Comparison of ENCODE assay signal across 8 mouse cellular contexts in the genomic region with DNA sequence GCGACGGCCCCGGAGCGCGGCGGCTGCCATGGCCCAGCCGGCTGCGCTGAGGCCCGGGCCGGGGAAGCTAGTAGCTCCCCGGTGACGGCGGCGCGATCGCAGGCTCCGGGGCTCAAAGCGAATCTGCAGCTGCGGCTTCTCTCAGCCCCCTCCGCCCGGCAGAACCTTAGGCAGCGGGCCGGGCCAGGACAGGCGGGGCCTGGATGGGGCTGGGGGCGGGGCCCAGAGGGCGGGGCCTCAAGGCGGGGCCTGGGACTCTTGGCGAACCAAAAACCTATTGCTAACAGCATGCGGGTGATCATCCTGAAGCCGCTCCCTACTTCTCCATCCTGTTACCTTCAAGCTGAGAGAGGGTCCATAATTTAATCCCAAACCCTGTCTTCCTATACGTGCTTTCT. TPM values are rescaled to one million over a fixed set of nuclear protein-coding genes. Genes with fewer than 3 reads are reported as not detected.
DNase-seq lines count a peak whose midpoint lies in the region; ATAC-seq lines count a peak whose summit lies in the region.

A gene (minus strand): TSS at position 239 of the 398 bp plus-strand sequence.

- H3K4me3 ChIP-seq in hindbrain, embryonic 13.5 days, result peak within 1 kb of the TSS; percentile 91

- H3K4me1 ChIP-seq in hindbrain, embryonic 13.5 days (replicated peaks), result peaks cover 29% of the 10 kb centered on the region

- WGBS in hindbrain, embryonic 13.5 days, result 0% methylated on average over 26 of the region's 31 CpGs

- ATAC-seq in hindbrain, embryonic 13.5 days (ENCODE audit: low FRiP score), result peak; percentile 98

- H3K9ac ChIP-seq in hindbrain, embryonic 13.5 days, result peak within 1 kb of the TSS; percentile 98

- no peaks in the 10 kb centered on the region for H3K27me3 ChIP-seq in hindbrain, embryonic 13.5 days

- peak; percentile 82 for DNase-seq in T-cell, adult 2 months (ENCODE audit: low spot score)
- DNase-seq in cerebellum, postnatal 14 days, result peak; percentile 94 to 95
- DNase-seq in frontal cortex, postnatal 14 days (ENCODE audit: low spot score in 2 of 2), result peak; percentile 70 to 76
- peak; percentile 83 to 86 for DNase-seq in layer of hippocampus, postnatal 25 days (ENCODE audit: extremely low spot score in 1 of 2, low spot score in 1 of 2)
- peak; percentile 90 for DNase-seq in lung, postnatal 14 days
- peak; percentile 90 for DNase-seq in ovary, postnatal 36 days (ENCODE audit: low spot score)
- peak; percentile 85 for DNase-seq in thymus, postnatal 25 days

- peak within 1 kb of the TSS; percentile 66 for H3K4me2 ChIP-seq in hindbrain, embryonic 13.5 days

- no peaks in the 10 kb centered on the region for H3K36me3 ChIP-seq in hindbrain, embryonic 13.5 days

- no peaks in the 10 kb centered on the region for H3K9me3 ChIP-seq in hindbrain, embryonic 13.5 days

- H3K27ac ChIP-seq in hindbrain, embryonic 13.5 days, result peak within 1 kb of the TSS; percentile 98

RNA-seq across cellular contexts. Expression of the gene that starts here (rescaled TPM):
- polyA plus RNA-seq in hindbrain, embryonic 13.5 days (2015; fragmentation: Nextera tagmentation; extraction: Ambion mirVana), result 5.7 TPM in 2 replicates
- total RNA-seq in layer of hippocampus, postnatal 25 days (2021), result 10 to 100 TPM; 20.6 to 24.8 TPM

Comparison
In these comparisons a context has a peak if more than half of its experiments do, and no peak if none do; other contexts are left out.
1. Peak in every context shown above with its lines: DNase-seq, ATAC-seq, H3K4me3 ChIP-seq and H3K27ac ChIP-seq.